Comparison of ENCODE assay signal across 8 mouse cellular contexts in the genomic region with DNA sequence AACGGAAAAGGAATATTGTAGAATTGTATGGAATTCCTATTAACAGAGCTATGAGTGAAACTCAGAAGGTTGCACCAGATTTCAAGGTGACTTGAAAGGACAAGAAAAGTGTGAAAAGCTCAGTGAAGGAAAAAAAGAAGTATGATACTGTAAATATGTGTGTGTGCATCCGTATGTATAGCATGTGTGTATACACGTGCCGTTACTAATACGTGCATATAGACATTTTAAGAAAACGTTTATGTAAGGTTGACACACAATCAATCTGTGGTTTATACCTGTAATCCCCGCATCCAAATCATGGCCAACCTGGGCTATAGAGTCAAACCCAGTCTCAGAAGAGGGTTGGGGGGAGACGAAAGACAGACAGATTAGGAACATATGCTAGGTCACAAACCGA. TPM values are rescaled to one million over a fixed set of nuclear protein-coding genes. Genes with fewer than 3 reads are reported as not detected.
DNase-seq lines count a peak whose midpoint lies in the region; ATAC-seq and TF ChIP-seq lines count a peak whose summit lies in the region.

No protein-coding gene starts in this region.

- 0 out of 2 replicates have a peak, but pooled peaks cover 3% of the 10 kb centered on the region for H3K27me3 ChIP-seq in heart, adult 2 months (ENCODE audit: control insufficient read depth, insufficient read depth, low read length)
- H3K27me3 ChIP-seq in C2C12 (ENCODE audit: control insufficient read depth, insufficient read depth, insufficient read length): peaks cover 3% of the 10 kb centered on the region
- H3K27me3 ChIP-seq in forebrain, embryonic 14.5 days (replicated peaks; ENCODE audit: control insufficient read depth, insufficient read depth, low read length): no peaks in the 10 kb centered on the region
- no peaks in the 10 kb centered on the region for H3K27me3 ChIP-seq in liver, embryonic 14.5 days (ENCODE audit: control insufficient read depth, insufficient read depth, low read length)

- no peak for TF ChIP-seq EP300 in heart, adult 2 months (IDR thresholded peaks at IDR 0.05; ENCODE audit: insufficient read depth, low read depth, low read length)
- TF ChIP-seq EP300 in liver, embryonic 14.5 days (IDR thresholded peaks at IDR 0.05; ENCODE audit: low read depth): no peak

- H3K27ac ChIP-seq in heart, adult 2 months: peak overlapping the region; percentile 97
- peak overlapping the region; percentile 96 for H3K27ac ChIP-seq in forebrain, embryonic 14.5 days (ENCODE audit: low read depth, low read length)
- H3K27ac ChIP-seq in liver, embryonic 14.5 days: no peak overlapping the region

- intact Hi-C loops in heart, adult 2 months (cut with DNase I): loop anchor here (2.0 kb wide), 1 partner anchor 68 kb away; no protein-coding TSS in a partner anchor

- peak overlapping the region; percentile 93 for H3K4me2 ChIP-seq in forebrain, embryonic 14.5 days (ENCODE audit: low read length)
- peak overlapping the region; percentile 85 for H3K4me2 ChIP-seq in liver, embryonic 14.5 days (ENCODE audit: low read depth)

- H3K9ac ChIP-seq in heart, adult 2 months (ENCODE audit: low read depth, low read length): peak overlapping the region; percentile 82; the same call in 1 of the 2 replicates
- H3K9ac ChIP-seq in forebrain, embryonic 14.5 days (ENCODE audit: low read length): peak overlapping the region; percentile 96
- peak overlapping the region; percentile 73 for H3K9ac ChIP-seq in liver, embryonic 14.5 days (replicated peaks)

- peaks cover 5% of the 10 kb centered on the region for H3K4me1 ChIP-seq in heart, adult 2 months (ENCODE audit: control insufficient read depth, insufficient read depth, low read length)
- H3K4me1 ChIP-seq in forebrain, embryonic 14.5 days (ENCODE audit: control insufficient read depth, insufficient read depth, low read length): peaks cover 13% of the 10 kb centered on the region
- peaks cover 9 to 13% of the 10 kb centered on the region in 2 experiments for H3K4me1 ChIP-seq in liver, embryonic 14.5 days (replicated peaks; ENCODE audit: control insufficient read depth in 2 of 2, insufficient read depth in 2 of 2, low read length in 1 of 2)

- H3ac ChIP-seq in C2C12 (ENCODE audit: control insufficient read depth, insufficient read length, low read depth): no peak overlapping the region

- DNase-seq in heart, adult 2 months: no peak
- no peak for DNase-seq in heart, adult 8-10 months (ENCODE audit: low spot score)
- DNase-seq in forebrain, embryonic 14.5 days (ENCODE audit: low spot score): no peak
- no peak for DNase-seq in liver, embryonic 14.5 days (ENCODE audit: low read depth in 3 of 3, low spot score in 3 of 3)
- DNase-seq in right cerebral cortex, postnatal 14 days: no peak
- no peak for DNase-seq in urinary bladder, postnatal 14 days (ENCODE audit: low spot score)
- no peak for DNase-seq in cerebellum, postnatal 14 days

- TF ChIP-seq POLR2A in heart, adult 2 months (IDR thresholded peaks at IDR 0.05; ENCODE audit: insufficient read depth, low read depth, low read length): no peak

- H3K79me3 ChIP-seq in C2C12 (ENCODE audit: low read depth): peaks cover 41% of the 10 kb centered on the region

- 22% methylated on average over 9 of the region's 9 CpGs for WGBS in heart, adult 2 months
- WGBS in forebrain, embryonic 14.5 days: 27% methylated on average over 9 of the region's 9 CpGs
- 20% methylated on average over 9 of the region's 9 CpGs for WGBS in liver, embryonic 14.5 days (ENCODE audit: insufficient replicate concordance)

- H3K36me3 ChIP-seq in heart, adult 2 months (ENCODE audit: control insufficient read depth, insufficient read depth, low read length): peaks cover 3% of the 10 kb centered on the region; the same call in 1 of the 2 replicates
- H3K36me3 ChIP-seq in C2C12 (ENCODE audit: control insufficient read depth, insufficient read depth): peaks cover 3% of the 10 kb centered on the region
- no peaks in the 10 kb centered on the region for H3K36me3 ChIP-seq in forebrain, embryonic 14.5 days (ENCODE audit: control insufficient read depth, insufficient read depth, low read length)
- H3K36me3 ChIP-seq in liver, embryonic 14.5 days (replicated peaks; ENCODE audit: control insufficient read depth, insufficient read depth, low read depth): no peaks in the 10 kb centered on the region

- H3K79me2 ChIP-seq in heart, adult 2 months (replicated peaks; ENCODE audit: control insufficient read depth, insufficient read depth, low read length): peaks cover 6% of the 10 kb centered on the region
- peaks cover 45% of the 10 kb centered on the region for H3K79me2 ChIP-seq in C2C12 (ENCODE audit: control insufficient read depth, insufficient read depth)

- H3K9me3 ChIP-seq in forebrain, embryonic 14.5 days (replicated peaks; ENCODE audit: control insufficient read depth, low read length): no peaks in the 10 kb centered on the region
- H3K9me3 ChIP-seq in liver, embryonic 14.5 days (ENCODE audit: control insufficient read depth, low read length): no peaks in the 10 kb centered on the region

- no peak for TF ChIP-seq CTCF in heart, adult 2 months (IDR thresholded peaks at IDR 0.05)
- TF ChIP-seq CTCF in C2C12 (IDR thresholded peaks at IDR 0.05; ENCODE audit: control insufficient read depth, insufficient read depth, insufficient read length): no peak
- no peak for TF ChIP-seq CTCF in liver, embryonic 14.5 days (IDR thresholded peaks at IDR 0.05; ENCODE audit: low read depth)

- H3K4me3 ChIP-seq in heart, adult 2 months: peak overlapping the region; percentile 97
- peak overlapping the region; percentile 99 for H3K4me3 ChIP-seq in C2C12 (ENCODE audit: insufficient read depth, poor library complexity, severe bottlenecking)
- H3K4me3 ChIP-seq in forebrain, embryonic 14.5 days (ENCODE audit: low read depth, low read length): peak overlapping the region; percentile 99
- peak overlapping the region; percentile 69 to 86; a peak in 3 of 4 replicates for H3K4me3 ChIP-seq in liver, embryonic 14.5 days (ENCODE audit: insufficient read depth in 1 of 2, low read depth in 2 of 2, low read length in 2 of 2)

- ATAC-seq in forebrain, embryonic 14.5 days: peak; percentile 15; the same call in 1 of the 2 replicates
- no peak for ATAC-seq in liver, embryonic 14.5 days (ENCODE audit: insufficient read depth)

TF ChIP-seq in C2C12, 6 proteins besides CTCF, POLR2A, EP300 and RAD21:
- no peak for TF ChIP-seq MYOG (IDR thresholded peaks at IDR 0.05; ENCODE audit: control insufficient read depth, extremely low read depth, insufficient read length)
- TF ChIP-seq MYOD1 (IDR thresholded peaks at IDR 0.05; ENCODE audit: control insufficient read depth, insufficient read length, low read depth): no peak
- no peak for TF ChIP-seq USF1 (IDR thresholded peaks at IDR 0.05; ENCODE audit: low read depth)
- TF ChIP-seq CEBPB (IDR thresholded peaks at IDR 0.05; ENCODE audit: low read depth): no peak
- no peak for TF ChIP-seq MAX (IDR thresholded peaks at IDR 0.05)

RNA-seq across cellular contexts. Expression of gene Nudcd3, which starts 0.4 kb away (rescaled TPM):
- 10 to 100 TPM; 59.3 to 65.4 TPM for total RNA-seq in heart, adult 2 months (2021)
- 50.4 and 80.7 TPM in 2 replicates for polyA plus RNA-seq in heart, adult 2 months (2012; rRNA removed)
- 10 to 100 TPM; 64.5 to 75.3 (median 71.5) TPM for total RNA-seq in heart, adult 8-10 months (2022)
- polyA plus RNA-seq in C2C12 (2012; fragmentation: generic; extraction: Trizol): 56.1 TPM
- 49.7 and 50.3 TPM in 2 replicates for polyA plus RNA-seq in forebrain, embryonic 14.5 days (2014; fragmentation: Nextera tagmentation; extraction: Ambion mirVana)
- 10.2 TPM in 2 replicates for polyA plus RNA-seq in liver, embryonic 14.5 days (2012; rRNA removed)
- polyA plus RNA-seq in liver, embryonic 14.5 days (2014; fragmentation: Nextera tagmentation; extraction: Ambion mirVana): 9.3 and 11.9 TPM in 2 replicates

RNA-seq across cellular contexts. Expression of gene A730071L15Rik, which starts 0.7 kb away (rescaled TPM):
- not detected for total RNA-seq in heart, adult 2 months (2021)
- polyA plus RNA-seq in heart, adult 2 months (2012; rRNA removed): 0.09 TPM in 1 of 2 replicates, not detected in the other
- total RNA-seq in heart, adult 8-10 months (2022): not detected
- polyA plus RNA-seq in C2C12 (2012; fragmentation: generic; extraction: Trizol): 0.08 TPM
- polyA plus RNA-seq in forebrain, embryonic 14.5 days (2014; fragmentation: Nextera tagmentation; extraction: Ambion mirVana): 0.35 and 0.95 TPM in 2 replicates
- 0.04 and 0.05 TPM in 2 replicates for polyA plus RNA-seq in liver, embryonic 14.5 days (2012; rRNA removed)
- polyA plus RNA-seq in liver, embryonic 14.5 days (2014; fragmentation: Nextera tagmentation; extraction: Ambion mirVana): not detected in 2 replicates

RNA-seq across cellular contexts. Expression of gene Npc1l1, which starts 29.4 kb away (rescaled TPM):
- total RNA-seq in heart, adult 2 months (2021): under 1 TPM in 1 of 2 experiments, not detected in 1; 0.08 TPM
- 0.25 and 0.38 TPM in 2 replicates for polyA plus RNA-seq in heart, adult 2 months (2012; rRNA removed)
- under 1 TPM in 1 of 4 experiments, not detected in 3; 0.06 TPM for total RNA-seq in heart, adult 8-10 months (2022)
- polyA plus RNA-seq in C2C12 (2012; fragmentation: generic; extraction: Trizol): 0.01 TPM
- 0.05 TPM in 1 of 2 replicates, not detected in the other for polyA plus RNA-seq in forebrain, embryonic 14.5 days (2014; fragmentation: Nextera tagmentation; extraction: Ambion mirVana)
- polyA plus RNA-seq in liver, embryonic 14.5 days (2012; rRNA removed): 0.11 and 0.13 TPM in 2 replicates
- 0.08 and 0.19 TPM in 2 replicates for polyA plus RNA-seq in liver, embryonic 14.5 days (2014; fragmentation: Nextera tagmentation; extraction: Ambion mirVana)
